Mouse (Mus musculus) stomach, postnatal 0 days (tissue): ENCODE data around the gene Gfod2.

Experiments used
- CTCF ChIP-seq: IDR thresholded peaks from 2 replicates; pipeline ENCODE4 v1.5.1; 2016; ENCODE audit warnings: antibody characterized with exemption, low read depth, mild to moderate bottlenecking, moderate library complexity
- EP300 ChIP-seq: optimal IDR thresholded peaks from 2 replicates; pipeline ENCODE3; 2016; ENCODE audit warnings: antibody characterized with exemption

GRCm38 (mm10) chr8:105704146-105704812 is 54.2 kb downstream of the Gfod2 start:
- TF ChIP-seq CTCF (no peak), EP300 (no peak)
